Mouse (Mus musculus) T-helper 17 cell (primary cell): ENCODE results near the gene Tex35.

Source experiments
- in situ Hi-C, 2 experiments: fragments of 300-600 bp; cut with MboI, MseI; formaldehyde crosslinking; loops; 1 replicate in 1 of 2; 2 replicates in 1 of 2; pipeline ENCODE4 v1.15.1; 2025; ENCODE audit warnings: high pct_unique_total_duplicates in 2 of 2

The Tex35 gene

GRCm38 (mm10) chr1:157108580-157108979 is at the start of gene Tex35:
Gene Tex35, minus strand, starts transcription at chr1:157108680.
- in situ Hi-C loops: no loop called here

- in situ Hi-C loops: no loop called here
Observed at GRCm38 (mm10) chr1:157153781-157154180, 45.3 kb upstream of the Tex35 start.

- in situ Hi-C loops: no loop called here
Observed at GRCm38 (mm10) chr1:157150107-157150506, 41.6 kb upstream of the Tex35 start.

DNA sequence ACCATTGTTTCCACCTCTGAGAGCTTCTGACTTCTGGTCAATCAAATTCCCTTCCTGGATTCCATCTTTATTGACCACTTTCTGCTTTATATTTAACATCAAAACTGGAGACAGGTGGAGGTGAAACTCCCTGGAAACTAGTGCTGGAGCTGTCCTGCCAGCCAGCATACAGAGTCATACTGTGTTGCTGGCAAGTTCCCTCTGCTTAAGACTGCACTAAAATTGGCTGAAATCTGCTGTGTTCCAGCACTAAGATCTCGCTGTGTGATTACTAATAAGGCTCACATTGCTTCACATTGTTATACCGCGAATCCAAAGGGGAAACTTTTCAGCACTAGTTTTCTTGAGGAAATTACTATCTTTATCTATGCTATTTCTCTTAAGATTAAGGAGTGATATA is 36.1 kb upstream of the Tex35 start:
- in situ Hi-C loops: no loop called here

GRCm38 (mm10) chr1:157143326-157143932 is 34.9 kb upstream of the Tex35 start:
- in situ Hi-C loops: no loop called here

GRCm38 (mm10) chr1:157141014-157141413 is 32.5 kb upstream of the Tex35 start:
- in situ Hi-C loops: no loop called here

GRCm38 (mm10) chr1:157137854-157138241 is 29.4 kb upstream of the Tex35 start:
- in situ Hi-C loops: loop anchor here in 1 of 2 experiments (10.0 kb wide), 1 partner anchor 1537 kb away; no protein-coding TSS in a partner anchor

- in situ Hi-C loops: loop anchor here in 1 of 2 experiments (10.0 kb wide), 1 partner anchor 1538 kb away; no protein-coding TSS in a partner anchor
Observed at GRCm38 (mm10) chr1:157137132-157137853, 28.8 kb upstream of the Tex35 start.

GRCm38 (mm10) chr1:157128219-157128618 is 19.7 kb upstream of the Tex35 start:
- in situ Hi-C loops: no loop called here

GRCm38 (mm10) chr1:157123836-157124235 is 15.4 kb upstream of the Tex35 start:
- in situ Hi-C loops: no loop called here

- in situ Hi-C loops: loop anchor here in 1 of 2 experiments (5.0 kb wide), 1 partner anchor 63 kb away; no protein-coding TSS in a partner anchor
Observed at GRCm38 (mm10) chr1:157119168-157119567, 10.7 kb upstream of the Tex35 start.

- in situ Hi-C loops: loop anchor here in 1 of 2 experiments (5.0 kb wide), 1 partner anchor 65 kb away; no protein-coding TSS in a partner anchor
Observed at GRCm38 (mm10) chr1:157117440-157117839, 9.0 kb upstream of the Tex35 start.

DNA sequence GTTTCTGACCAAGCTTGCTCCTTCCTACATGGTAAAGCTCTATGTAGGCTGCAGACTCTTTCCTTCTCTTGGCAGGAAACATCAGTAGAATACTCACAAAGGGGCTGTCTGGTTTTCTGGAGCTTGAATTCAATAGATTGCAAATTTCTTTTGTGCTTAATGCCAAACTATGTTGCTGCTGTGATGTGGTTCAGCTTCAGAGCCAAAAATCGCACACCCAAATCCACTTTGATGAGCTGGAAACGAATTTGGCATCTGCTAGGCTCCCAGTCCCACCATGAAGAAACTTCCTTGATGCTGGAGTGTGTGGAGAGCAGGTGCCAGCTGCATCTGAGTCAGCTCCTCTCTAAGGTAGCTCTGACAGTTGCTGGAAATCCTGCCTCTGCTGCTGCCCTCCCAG is 6.0 kb upstream of the Tex35 start:
- in situ Hi-C loops: no loop called here

DNA sequence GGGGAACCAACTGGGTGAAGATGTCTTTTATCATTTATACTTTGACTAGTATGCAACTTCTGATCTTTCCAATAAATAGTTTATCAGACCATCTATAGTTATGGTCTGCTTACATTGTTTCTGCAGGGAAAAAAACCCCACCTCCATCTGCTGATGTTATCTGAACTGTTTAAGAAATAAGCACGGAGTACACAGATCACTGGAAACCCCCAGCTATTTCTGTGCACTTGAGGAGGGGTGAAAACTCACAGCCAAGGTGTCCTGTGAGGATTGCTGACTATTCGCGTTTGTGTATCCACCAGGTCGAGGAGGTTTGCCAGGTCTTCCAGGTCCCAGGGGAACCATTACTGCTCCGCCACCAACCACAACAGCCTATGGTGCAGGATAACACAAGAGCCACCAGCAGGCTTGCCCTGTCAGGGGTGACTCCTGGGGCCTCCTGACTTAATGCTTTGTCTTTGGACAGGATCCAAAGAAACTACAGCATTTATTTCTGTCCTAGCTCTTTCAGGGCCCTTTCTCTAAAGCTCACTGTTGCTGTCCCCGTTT is 1.9 kb upstream of the Tex35 start:
- in situ Hi-C loops: no loop called here

DNA sequence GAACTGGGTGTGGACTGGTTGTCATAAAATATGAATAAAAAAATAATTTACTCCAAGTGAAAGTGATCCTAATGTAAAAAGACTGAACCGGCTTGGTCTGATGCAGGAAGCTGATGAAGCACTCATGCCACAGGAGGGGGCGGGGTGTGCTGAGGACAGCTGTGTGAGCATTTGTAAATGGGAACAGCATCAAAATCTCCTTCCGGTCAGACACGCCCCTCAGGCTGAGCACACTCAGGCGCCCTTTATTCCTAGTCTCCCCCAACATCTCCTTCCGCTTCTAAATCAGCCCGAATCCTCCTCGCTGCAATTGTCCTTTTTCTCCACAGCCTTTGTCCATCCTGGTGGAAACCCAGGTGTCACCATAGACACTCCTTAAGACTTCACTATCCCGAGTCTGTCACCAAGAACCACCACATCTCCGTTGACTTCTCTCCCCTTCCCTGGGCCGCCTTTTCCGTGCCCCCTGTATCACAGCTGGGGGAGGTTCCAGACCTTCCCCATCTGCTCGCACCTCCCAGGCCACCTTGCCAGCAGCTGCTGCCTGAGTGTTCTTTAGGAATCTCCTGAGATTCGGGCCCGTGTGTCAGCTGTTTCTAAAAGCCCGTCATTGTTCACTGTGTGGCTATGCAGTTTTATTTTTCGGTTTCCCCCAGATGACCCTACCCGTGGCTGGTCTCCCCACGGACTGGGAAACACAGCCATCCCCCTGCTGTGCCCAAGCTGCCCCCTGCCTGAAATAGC is 7.2 kb downstream of the Tex35 start:
- in situ Hi-C loops: no loop called here

DNA sequence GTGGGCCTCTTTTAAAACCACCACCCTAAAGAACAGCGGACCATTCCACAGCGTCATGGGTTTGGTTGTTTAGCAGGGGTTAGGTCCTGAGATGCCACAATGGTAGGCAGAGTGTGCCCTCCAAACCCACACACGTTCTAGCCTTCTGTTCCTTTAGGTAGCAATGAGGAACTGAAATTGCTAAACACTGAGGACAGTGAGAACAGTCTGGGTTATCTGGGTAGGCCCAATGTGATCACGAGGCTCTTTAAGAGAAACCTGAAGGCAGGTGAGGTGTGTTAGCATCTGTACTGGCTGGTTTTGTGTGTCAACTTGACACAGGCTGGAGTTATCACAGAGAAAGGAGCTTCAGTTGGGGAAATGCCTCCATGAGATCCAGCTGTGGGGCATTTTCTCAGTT is 12.9 kb downstream of the Tex35 start:
- in situ Hi-C loops: no loop called here

GRCm38 (mm10) chr1:157092622-157093021 is 15.9 kb downstream of the Tex35 start:
- in situ Hi-C loops: no loop called here

DNA sequence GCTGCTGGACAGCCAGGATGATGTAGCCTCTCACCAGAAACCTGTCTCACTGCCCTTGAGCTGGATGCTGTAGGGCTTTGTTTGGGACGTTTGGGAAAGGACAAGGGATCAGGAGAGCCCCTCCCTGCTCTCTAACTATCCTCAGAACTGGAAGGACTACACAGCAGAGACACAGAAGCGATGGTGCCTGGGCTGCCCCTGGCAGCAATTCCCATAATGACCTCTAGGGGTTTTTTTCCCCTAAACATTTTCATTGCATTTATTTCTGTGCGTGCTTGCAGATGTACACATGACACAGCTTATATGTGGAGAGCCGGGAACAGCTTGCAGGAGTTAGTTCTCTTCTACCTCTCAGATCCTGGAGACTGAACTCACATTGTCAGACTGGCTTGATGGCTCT is 16.3 kb downstream of the Tex35 start:
- in situ Hi-C loops: no loop called here

DNA sequence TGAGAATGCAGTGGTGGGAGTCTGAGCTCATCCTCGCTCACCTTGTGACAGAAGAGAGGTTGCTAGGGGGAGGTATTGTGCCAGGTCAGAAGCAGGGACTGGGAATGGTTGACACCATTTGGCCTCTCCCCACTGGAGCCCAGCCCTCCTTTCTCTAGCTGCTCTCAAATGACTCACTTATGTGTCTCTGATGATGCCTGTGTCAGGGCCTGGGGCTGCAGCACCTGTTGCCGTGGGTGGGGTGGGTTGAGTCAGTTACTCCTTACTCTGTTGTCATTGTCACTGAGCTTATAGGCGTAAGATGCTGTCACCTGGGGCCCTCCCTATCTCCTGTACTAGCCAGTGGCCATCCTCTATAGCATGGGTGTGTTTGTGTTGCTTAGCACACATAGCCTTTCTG is 17.6 kb downstream of the Tex35 start:
- in situ Hi-C loops: no loop called here

DNA sequence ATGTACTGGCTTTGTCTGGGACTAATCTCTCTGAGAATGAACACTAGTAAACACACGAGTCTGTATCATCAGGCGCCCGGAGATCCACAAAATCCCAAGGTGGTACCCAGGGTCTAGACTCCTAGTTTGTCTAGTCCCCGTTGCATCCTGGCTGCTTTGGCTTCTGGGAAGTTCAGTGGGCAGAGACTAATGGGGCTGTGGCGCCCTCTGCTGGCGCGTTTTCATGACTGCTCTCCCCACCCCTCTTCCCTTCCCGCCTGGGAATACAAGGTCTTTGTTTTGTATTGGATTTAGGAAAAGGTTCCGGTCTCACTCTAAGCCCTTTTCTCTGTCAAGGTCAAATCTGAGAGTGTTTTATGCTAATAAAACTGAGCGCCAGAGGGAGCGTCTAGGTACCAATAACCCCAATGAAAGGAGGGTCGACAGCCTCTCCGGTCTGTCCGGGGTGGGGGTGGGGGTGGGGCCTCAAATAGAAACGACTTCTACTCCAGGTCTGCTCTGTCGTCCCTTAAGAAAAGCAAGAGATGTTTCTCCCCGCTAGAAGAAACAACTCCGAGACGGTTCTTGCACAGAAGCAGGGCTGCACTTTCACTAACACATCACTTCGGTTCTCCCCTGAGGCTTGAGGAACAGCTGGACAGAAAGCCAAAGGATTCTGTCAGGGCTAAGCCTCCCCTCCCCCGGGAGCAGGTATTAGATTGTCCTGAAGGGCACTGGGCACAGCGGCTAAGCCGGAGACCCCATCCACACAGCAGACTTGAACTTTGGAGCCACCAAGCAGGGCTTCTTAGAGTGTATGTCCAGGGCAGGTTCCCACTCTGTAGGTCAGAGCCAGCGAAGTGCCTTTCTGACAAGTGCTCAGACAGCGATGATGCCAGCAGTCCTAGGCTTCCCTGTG is 22.1 kb downstream of the Tex35 start:
- in situ Hi-C loops: loop anchor here (5.0 to 10.0 kb wide), 2 partner anchors 188 to 196 kb away; no protein-coding TSS in a partner anchor

- in situ Hi-C loops: loop anchor here in 1 of 2 experiments (10.0 kb wide), 1 partner anchor 192 kb away; no protein-coding TSS in a partner anchor
Observed at GRCm38 (mm10) chr1:157082931-157083330, 25.5 kb downstream of the Tex35 start.
